Mouse (Mus musculus): ENCODE results near the gene Nsfl1c.
"Not testable (repeated sequence)": the region's sequence is repeated elsewhere in the genome, so short reads cannot be mapped to it uniquely, and the experiment has no call there.

The Nsfl1c gene

DNA sequence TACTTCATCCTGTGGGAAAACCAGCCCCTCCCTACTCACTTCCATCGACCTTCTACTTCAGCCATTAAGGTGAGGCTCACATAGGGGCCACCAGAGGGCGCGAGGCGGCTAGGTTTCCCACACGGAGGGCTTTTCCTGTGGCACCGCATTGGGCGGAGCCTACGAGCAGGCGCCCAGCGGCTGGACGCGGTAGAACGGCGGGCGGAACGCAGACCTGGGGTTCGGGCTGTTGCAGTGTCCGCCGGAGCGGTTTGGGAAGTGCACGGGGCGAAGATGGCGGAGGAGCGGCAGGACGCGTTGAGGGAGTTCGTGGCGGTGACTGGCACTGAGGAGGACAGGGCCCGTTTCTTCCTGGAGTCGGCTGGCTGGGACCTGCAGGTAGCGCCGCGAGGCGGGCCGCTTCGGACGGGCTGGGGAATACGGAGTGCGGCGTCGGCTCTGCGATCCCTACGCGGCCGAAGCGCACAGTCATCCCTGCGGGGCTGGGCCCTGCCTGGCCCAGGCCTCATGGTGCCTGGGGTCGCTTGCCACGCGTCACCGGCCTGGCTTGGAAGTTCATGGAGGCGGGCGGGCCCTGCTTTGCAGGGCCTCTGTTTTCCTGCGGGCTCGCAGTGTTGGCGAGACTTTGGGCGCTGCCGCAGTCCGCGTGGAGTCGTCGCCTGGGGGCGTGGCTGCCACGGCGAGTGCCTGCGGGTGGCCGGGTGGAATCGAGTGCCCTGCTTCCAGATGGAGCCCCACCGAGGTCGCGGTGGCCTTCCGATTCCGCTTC is at the start of gene Nsfl1c:
Gene Nsfl1c (plus strand): TSS at position 148 of the 769 bp plus-strand sequence.
- peak; percentile 98 for DNase-seq

DNA sequence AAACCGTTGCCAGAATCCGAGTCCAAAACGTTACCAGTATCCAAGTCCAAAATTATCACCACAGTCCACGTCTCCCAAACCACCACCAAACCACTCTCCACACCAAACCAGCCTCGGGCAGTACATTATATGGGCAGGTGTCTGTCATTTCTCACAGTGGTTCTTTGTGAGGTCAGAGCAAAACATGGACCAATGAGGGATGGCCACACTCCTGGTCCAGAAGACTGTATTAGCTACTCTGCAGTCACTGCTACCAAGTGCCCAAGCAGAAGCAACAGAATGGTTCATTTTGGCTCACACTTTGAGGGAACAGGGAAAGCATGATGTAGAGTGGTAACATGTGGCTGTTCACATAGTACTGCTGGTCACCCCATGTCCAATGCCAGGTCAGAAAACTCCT is 17.9 kb upstream of the Nsfl1c start, which contains the start of gene 4921509C19Rik:
Gene 4921509C19Rik (minus strand): TSS at position 101 of the 400 bp plus-strand sequence.
- DNase-seq = not testable (repeated sequence)

DNA sequence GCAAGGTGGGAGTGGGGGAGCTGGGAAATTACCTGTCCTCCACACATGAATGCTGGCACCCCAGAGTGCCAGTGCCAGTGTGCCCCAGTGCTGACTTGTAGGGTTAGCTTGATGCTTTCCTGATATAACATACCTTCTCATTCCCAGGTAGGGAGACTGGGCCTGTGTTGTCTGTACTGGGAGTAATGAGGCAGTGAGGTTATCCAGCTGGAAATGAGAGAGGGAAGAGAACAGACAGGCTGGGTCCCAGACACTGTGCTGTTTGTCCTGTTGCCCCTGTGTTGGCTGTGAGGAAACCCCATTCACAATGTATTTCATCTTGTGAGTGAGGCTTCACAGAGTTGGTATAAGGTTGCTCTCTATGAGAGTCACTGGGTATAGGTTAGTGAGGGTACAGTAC is 7.5 kb upstream of the Nsfl1c start:
- DNase-seq = no peak

DNA sequence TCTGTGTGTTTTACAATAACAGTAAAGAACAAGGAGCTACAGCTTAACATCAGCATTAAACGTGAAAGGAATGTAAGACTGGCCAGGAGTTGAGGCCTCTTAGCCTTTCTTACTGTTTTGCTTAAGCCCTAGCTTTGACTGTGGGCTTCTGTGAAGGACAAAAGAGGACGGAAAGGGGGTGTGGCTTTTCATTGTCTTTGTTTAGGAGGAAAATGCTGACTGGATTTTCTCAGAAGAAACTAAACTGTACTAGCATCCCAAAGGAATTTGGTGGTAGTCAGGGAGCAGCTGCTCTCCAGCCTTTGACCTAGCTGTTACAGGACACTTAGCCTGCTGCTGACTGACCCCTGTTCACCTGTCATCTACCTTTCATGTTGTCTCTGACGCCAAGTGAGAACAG is 4.4 kb downstream of the Nsfl1c start:
- no peak for DNase-seq

DNA sequence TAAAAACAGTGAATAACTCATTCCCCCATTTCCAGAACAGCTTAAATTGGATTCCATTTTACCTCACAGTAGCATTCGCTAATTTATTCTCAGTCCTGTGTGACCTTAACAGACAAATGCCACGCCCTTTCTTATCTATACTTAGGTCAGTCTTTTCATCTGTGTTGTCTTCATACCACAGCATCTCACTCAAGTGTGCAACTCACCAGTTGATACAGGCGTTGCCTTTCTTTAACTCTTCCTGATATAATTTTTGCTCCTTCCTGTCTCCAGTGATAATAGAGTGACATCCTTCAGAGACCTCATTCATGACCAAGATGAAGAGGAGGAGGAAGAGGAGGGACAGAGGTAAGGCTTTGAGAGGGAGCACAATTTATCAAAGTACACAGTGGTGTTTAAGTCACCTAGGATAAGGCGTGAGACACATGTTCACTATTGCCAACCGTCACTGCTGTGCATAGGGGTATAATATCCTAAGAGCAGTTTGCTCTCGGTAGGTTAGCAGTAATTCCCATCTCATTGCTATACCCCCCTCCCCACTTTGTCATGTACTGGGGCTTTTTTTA is 6.5 kb downstream of the Nsfl1c start:
- DNase-seq = no peak

DNA sequence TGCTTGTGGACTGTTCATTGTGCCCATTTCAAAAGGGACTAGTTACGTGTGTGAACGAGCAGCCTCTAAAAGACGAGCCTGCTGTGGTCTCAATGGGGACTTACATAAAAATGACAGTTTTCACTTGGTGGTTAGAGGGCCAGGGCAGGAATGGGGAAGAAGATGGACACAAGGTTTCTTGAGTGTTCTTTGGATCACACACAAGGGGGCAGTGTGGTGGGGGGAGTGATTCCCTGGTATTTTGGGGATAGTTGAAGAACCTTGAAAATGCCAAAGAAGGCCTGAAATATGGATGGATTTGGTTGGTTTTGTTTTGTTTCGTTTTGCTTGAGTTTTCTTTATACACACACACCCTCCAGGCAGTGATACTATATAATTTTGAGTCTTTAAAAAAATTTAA is 10.2 kb downstream of the Nsfl1c start:
- peak; percentile 34 for DNase-seq

DNA sequence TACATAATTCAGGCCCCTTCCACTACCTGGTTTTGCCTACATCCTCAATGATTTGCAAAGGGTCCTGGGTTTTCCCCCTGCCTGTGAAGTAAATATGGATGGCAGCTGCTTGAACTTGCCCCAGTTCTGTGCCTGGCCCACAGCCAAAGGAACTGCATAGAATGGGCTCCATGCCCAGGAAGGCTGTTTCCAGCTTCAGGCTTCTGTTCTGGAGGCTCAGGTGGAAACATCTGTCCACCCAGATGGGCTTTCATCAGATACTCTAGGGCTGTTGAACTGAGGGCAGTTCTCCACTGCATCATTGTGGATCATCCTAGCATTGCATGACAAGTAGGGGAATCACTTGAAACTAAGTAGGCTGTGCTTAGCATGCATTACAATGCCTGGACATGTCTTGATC is 18.2 kb downstream of the Nsfl1c start:
- no peak for DNase-seq

DNA sequence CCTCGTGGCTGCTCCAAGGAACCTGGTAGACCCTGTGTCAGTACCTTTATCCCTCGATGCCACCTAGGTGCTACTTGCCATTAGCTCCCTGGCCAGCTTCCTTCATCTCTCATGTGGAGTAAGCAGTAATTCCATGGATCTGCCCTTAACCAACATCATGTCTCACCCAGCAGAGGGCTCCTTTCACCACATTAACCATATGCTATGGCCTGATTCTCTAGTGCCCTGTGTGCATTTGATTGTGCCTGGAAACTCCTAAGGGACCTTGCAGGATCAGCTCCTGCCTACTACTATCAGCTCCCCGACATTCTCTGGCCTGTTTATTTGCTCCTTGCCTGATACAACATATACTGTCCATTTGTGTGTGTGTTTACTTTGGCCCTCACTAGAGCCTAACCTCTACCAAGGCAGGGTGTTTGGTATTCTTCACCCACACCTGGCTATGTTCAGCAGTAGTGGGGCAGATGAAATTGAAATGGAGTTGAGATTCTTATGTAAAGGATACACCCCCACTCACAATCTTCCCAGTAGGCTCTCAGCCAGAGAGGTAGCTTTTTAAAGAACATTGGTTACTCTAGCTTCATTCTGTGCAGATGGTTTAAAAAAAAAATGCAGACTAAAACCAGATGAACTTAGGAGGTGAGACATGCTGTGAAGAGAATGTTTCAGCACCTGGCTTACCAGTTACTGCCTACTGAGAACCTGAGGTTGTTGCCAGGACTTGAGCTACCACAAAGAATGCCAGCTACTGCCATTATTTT is 19.7 kb downstream of the Nsfl1c start:
- peak; percentile 25 for DNase-seq

DNA sequence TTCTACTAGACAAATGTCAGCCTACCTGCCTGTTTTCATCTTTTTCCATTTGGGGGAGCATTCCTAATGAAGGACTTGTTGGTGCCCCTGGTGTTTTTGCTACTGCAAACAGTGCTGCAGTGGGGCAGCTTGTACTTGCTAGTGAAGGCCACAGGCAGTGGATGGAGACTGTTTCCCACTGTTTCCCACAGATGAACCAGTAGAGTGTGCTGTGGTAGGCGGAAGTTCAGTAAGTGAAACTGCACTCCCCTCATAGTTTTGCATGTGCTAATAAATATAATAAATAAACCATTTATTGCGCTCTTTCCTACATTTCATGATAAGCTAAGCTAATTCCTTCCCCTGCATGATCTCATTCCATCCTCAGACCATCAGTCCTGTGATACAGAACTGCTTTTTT is 25.0 kb downstream of the Nsfl1c start:
- no peak for DNase-seq

DNA sequence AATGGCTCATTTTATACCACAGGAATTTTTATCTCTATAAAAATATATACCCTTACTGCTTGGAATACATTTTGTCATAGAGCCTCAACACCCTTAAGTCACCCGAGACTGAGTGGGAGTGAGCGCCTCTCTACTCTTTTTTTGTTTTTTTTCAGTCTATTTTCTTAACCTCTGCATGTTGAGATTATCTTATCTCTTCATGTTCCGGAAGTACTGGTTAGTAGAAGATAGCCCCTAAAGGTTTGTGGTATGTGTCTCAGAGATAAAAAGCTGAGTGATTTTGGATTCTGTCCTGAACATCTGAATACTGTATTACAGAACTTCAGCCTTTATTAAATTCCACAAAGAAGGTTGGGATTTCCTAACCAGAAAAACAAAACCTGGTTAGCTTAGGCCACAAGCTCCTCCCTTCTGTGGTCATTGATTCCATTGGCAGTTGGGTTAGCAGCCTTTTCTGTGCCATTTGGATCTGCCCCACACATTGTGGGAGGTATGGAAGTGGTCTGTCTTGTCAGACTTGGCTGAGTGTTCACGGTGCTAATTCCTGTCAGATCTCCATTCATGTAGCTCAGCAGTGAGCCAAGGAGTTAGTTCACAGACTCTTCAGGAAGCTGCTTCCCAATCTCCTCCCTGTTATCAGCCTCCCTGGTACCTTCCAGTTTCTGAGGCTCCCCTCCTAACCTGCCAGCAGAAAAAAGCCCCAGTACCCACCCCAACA is 30.5 kb downstream of the Nsfl1c start:
- no peak for DNase-seq

DNA sequence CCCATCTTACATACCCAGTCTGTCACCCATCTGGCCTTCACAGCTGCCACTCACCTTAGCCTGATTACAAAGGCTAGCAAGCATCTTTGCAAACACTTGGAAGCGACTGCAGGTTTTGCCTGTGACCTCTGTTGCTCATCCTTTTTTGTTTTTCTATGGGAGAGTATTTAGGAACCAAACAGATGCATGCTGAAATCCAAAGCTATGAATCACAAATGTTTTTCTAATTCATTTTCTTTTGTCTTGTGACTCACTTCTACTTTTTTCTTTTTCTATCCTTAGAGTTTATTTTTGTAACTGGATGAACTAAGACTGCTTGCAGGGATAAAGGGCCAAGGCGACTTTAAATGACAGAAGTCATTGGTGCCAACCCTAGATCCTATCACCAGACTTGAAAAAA is 31.5 kb downstream of the Nsfl1c start:
- DNase-seq = no peak

DNA sequence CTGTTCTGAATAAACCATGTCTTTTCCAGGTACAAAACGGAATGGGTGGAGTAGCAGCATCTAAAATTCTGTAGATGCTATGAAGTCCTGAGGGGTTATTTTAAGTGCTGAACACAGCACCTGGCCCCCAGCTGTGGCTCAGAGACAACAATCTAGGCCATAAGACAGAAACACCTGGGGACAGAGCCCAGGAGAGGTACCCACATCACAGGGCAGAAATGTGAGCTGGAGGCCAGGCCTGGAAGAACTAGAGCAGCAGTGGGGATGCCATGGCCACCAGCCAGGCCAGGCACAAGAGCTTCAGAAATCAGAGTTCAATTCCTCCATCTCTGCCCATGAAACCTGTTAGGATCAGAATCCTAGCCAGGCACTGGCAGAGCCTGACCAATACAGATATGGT is 34.1 kb downstream of the Nsfl1c start:
- DNase-seq = peak; percentile 70

DNA sequence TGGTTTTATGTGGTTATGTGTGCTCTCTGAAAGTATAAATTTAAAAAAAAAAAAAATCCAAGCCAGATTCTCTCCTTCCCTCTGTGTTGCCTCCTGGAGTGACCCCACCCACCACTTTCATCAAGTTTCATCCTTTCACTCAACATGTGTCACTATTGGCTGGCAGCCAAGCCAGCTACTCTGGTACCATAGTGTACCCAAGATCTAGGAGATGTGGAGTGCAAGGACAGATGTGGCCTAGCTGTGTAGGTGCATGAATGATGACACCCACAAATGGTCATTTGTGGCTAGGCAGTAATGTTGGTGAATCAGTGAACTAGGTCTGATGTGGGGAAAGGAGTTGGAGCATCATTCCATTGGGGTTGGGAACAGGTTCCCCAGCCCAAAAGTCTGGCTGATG is 35.2 kb downstream of the Nsfl1c start:
- peak; percentile 41 for DNase-seq

DNA sequence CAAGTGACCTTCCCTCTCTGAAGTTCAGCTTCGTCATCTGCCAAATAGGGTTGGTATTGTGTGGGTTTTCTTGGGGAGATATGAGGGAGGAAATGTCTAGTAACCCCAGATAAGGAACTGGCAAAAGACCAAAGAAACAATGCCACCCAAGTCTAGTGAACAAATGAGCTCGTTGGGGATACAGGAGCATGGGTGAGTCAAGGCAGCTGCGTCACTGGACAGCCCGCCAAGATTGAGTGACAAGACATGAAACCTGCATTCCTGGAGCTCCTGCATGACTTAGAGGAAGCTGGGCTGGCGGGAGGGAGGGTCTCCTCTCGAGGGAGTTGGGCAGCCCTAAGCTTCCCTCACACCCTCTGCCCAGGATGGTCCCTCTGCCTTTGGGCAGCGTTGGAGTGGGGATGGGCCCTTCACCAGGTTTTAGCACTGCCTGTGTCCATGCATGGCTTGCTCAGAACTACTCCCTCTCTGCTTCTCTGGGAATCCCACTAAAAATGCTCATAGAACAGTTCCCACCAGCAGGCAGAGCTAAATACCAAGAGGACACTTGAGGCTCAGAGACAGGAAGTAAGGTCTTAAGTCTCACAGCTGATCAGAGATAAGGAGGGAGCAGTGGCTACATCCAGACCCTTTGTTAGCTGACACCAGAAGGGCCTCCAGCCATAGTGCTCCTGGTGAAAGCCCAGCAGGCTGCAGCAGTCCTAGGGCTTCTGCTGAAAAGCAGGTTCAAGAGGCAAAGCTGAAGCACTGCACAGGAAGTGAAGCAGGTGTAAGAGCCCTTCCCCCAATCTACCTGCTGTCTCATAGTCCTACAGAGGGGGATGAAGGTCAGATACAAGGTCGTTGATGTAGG is 36.6 kb downstream of the Nsfl1c start:
- DNase-seq = peak; percentile 59

DNA sequence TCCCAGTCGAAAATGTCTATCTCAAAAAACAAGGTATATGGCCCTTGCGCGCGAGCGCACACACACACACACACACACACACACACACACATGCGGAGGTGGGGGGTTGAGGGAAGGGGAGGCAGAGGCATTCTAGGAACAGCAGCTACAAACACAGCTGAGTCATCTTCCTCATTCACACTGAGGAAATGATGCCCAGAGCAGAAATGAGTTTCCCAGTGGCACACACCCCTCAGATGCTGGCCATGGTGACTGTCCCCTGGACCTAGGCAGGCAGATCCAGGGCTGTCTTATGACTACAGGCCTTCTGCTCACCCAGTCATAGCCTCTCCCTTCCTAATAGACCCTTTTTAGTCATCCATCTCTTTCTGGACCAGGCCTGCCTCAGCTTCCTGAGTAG is 39.6 kb downstream of the Nsfl1c start:
- DNase-seq = peak; percentile 46

DNA sequence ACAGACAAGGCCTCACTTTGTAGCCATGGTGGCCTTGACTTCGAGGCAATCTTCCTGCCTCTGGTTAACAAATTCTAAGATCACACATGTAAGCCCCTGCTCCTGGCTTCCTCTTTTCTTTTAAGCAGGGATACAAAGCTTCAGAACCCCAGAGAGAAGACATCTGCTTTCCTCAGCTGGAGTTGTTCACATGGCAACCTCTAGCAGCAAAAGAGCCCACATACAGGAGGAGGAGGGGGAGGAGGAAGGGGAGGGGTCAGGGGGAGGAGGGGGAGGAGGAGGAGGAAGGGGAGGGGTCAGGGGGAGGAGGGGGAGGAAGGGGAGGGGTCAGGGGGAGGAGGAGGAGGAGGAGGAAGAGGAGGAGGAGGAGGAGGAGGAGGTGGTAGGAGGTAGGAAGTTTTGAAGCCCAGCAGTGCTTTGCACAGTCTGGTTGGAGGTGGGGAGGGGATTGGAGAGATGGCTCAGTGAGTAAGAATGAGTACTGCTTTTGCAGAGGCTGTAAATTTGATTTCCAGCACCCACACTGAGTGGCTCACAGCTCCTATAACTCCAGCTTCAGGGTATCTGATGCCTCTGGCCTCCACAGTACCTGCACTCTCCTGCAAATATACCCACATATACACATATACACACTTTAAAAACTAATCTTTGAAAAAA is 42.1 kb downstream of the Nsfl1c start:
- peak; percentile 33 for DNase-seq

DNA sequence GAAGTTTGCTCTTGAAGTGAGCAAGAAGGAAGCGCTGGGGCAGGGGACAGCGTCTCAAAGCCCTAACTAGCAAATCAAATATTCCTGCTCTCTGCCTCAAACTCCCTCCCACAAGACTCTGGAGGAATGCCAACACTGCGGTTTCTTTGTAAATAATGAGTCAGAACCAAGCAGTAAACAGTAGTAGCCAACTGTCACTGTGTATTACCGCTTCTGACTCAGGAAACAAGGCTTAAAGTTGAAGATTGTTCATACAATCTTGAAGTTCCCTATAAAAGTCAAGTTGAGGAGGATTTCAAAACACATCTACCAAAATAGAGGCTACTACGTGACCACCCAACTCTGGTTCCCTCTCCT is 42.6 kb downstream of the Nsfl1c start:
- DNase-seq = no peak

DNA sequence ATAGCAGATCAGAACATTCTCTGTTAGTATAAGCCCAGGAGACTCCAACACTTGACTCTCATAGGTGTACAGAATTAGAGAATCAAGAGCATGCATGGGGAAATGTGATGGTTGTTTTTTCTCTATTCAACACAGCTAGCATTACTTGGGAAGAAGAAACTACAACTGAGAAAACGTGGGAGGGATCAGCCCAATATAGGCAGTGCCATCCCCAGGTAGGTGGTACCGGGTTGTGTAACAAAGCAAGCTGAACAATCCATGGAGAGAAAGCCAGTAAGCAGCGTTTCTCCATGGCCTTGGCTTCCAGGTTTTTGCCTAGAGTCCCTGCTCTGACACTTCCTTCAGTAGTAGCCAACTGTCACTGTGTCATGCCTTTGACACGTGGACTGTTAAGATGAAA is 44.7 kb downstream of the Nsfl1c start:
- no peak for DNase-seq

DNA sequence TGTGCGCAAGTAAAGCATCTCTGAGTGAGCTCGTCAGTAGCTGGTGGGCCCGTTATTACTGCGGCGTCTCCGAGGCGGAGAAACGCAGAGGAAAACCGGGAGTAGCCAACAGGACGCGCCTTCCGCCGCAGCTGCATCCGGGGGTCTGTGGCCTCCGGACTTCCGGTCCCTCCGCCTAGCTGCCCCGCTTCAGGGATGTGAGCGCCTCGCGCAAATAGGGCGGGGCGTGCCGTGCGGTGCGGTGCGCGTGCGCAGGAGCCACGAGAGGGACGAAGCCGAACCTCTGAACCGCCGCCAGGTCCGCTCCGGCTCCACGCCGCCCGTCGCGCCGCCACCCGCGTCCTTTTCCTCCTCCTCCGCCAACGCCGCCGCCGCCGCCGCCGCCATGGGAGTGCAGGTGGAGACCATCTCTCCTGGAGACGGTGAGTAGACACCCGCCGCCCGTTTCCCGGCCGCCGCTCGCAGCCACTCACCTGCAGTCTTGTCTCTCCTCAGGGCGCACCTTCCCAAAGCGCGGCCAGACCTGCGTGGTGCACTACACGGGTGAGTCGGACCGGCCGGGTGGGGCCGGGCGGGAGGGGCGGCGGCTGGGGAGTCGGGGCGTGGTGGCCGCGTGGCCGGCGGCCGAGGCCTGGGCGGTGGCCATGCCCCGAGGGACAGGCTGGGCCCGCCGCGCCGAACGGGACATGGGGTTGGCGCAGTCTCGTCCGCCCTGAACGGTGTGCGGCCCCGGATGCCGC is 48.5 kb downstream of the Nsfl1c start, which contains the start of gene Fkbp1a:
Gene Fkbp1a (plus strand): TSS at position 161 of the 740 bp plus-strand sequence.
- peak; percentile 95 for DNase-seq

DNA sequence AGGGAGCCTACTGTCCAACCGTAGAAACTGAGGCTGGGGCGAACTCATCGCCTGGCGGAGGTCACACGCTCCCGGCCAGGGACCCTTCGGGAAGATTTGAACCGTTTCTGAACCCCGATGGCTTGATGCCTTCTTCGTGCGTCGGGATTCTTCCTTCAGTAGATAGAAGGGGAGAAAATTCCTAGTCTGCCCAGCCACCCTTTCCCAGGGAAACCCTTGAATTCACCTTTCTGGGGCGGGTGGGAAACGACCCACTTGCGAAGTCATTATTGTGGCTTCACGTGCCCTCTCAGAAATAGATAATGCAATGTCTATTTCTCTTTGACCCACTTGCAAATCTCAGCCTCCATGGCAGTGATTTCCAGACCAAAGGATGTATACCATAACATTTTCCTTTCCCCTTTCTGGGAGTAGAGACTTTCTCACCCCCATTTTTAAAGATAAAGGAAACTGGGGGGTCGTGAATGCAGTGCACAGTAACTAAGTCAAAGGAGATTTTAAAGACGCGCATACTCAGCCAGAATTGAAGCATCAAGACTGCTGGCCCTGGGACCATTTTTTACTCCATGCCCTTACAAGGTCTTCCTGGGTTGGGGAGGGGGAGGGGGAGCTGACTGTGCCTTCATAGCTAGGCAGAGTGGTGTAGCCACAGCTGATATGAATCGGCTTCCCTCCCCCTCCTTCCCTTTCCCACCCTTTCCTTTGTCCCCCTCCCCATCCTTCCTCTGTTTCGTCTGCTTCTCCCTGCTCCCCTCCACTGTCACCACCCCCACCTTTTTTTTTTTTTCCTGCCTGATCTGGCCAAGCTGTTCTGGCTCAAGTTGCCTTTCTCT is 49.3 kb downstream of the Nsfl1c start:
- peak; percentile 68 for DNase-seq
